10 mouse cellular contexts compared by ENCODE assay signal in the genomic region with DNA sequence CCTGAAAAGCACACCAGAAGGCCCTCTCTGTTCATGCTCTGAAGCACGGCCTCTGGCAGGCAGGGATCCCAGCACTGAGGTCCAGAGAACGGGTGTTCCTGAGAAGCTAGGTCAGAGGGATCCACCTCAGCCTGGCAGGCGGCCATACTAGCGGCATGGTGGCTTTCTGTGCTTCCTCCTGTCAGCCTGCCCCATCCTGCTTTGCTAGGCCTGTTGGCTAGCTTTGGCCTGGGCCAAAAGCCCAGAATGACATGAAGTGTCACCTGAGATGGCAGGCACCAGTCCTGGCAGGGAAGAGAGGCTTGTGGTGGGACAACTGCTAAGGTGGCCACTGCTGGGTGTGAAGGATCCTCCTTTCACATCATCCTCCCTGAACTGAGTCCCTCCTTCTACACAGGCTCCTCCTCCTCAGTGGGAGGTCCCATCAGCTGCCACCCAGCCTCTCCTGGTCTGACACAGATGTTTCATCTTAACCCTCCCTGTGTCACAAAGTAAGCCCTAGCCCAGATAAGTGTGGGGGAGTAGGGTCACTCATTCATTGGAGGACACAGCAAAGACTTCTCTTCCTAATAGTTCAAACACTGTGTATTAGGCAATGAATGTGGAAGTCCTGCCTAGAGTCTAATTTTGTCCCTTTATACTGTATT.
A peak's percentile ranks its signal among the peaks of the same experiment; 100 is the strongest.
DNase-seq lines count a peak whose midpoint lies in the region; ATAC-seq and TF ChIP-seq lines count a peak whose summit lies in the region.
"Had no signal": no experiment of that assay in that cellular context is flagged by ENCODE, and none has a peak within 500 bp of the region (broad histone marks: within the 10 kb centered on the region; RNA-seq: fewer than 3 reads in every experiment).

No protein-coding gene starts in this region.

- TF ChIP-seq CTCF in lung, postnatal 0 days (IDR thresholded peaks at IDR 0.05) = no peak
- TF ChIP-seq CTCF in hindbrain, postnatal 0 days (IDR thresholded peaks at IDR 0.05; ENCODE audit: low read depth) = no peak

- ATAC-seq in lung, postnatal 0 days = peak; percentile 55
- 0 out of 2 replicates have a peak, but pooled peaks have one; percentile 36 for ATAC-seq in heart, embryonic 12.5 days (ENCODE audit: insufficient number of reproducible peaks, low FRiP score)
- ATAC-seq in megakaryocyte-erythroid progenitor cell, adult 5-6 weeks (replicated peaks; ENCODE audit: low FRiP score, low TSS enrichment, poor library complexity, severe bottlenecking) = peak; percentile 99
- ATAC-seq in hindbrain, postnatal 0 days = no peak

- H3K27me3 ChIP-seq in lung, postnatal 0 days (replicated peaks; ENCODE audit: insufficient read depth, low read length) = peaks cover 3% of the 10 kb centered on the region; the same call in 1 of the 2 replicates
- H3K27me3 ChIP-seq in heart, embryonic 12.5 days (replicated peaks) = peaks cover 12% of the 10 kb centered on the region
- H3K27me3 ChIP-seq in hindbrain, postnatal 0 days (ENCODE audit: insufficient read depth, low read length) = 0 out of 2 replicates have a peak, but pooled peaks cover 4% of the 10 kb centered on the region

- H3K36me3 ChIP-seq in lung, postnatal 0 days (ENCODE audit: insufficient read depth, low read length) = no peaks in the 10 kb centered on the region
- H3K36me3 ChIP-seq in heart, embryonic 12.5 days = no peaks in the 10 kb centered on the region
- no peaks in the 10 kb centered on the region for H3K36me3 ChIP-seq in hindbrain, postnatal 0 days (ENCODE audit: insufficient read depth, low read length)
- H3K36me3 ChIP-seq: neural tube, embryonic 13.5 days had no signal

- TF ChIP-seq EP300 in lung, postnatal 0 days (IDR thresholded peaks at IDR 0.05) = no peak

- no peaks in the 10 kb centered on the region for H3K4me1 ChIP-seq in lung, postnatal 0 days (ENCODE audit: insufficient read depth, low read depth, low read length)
- peaks cover 20% of the 10 kb centered on the region for H3K4me1 ChIP-seq in heart, embryonic 12.5 days (replicated peaks)
- no peaks in the 10 kb centered on the region for H3K4me1 ChIP-seq in hindbrain, postnatal 0 days (ENCODE audit: insufficient read depth, low read length)
- H3K4me1 ChIP-seq: neural tube, embryonic 13.5 days had no signal

- no peaks in the 10 kb centered on the region for H3K9me3 ChIP-seq in lung, postnatal 0 days (ENCODE audit: low read length)
- H3K9me3 ChIP-seq in heart, embryonic 12.5 days (replicated peaks) = no peaks in the 10 kb centered on the region
- H3K9me3 ChIP-seq in hindbrain, postnatal 0 days (ENCODE audit: low read length) = no peaks in the 10 kb centered on the region
- H3K9me3 ChIP-seq: neural tube, embryonic 13.5 days had no signal

- no peak overlapping the region for H3K9ac ChIP-seq in lung, postnatal 0 days (replicated peaks; ENCODE audit: low read depth)
- no peak overlapping the region for H3K9ac ChIP-seq in heart, embryonic 12.5 days
- H3K9ac ChIP-seq in hindbrain, postnatal 0 days (replicated peaks; ENCODE audit: low read length) = no peak overlapping the region
- H3K9ac ChIP-seq: neural tube, embryonic 13.5 days had no signal

- no peak overlapping the region for H3K4me2 ChIP-seq in lung, postnatal 0 days (replicated peaks; ENCODE audit: low read depth, low read length)
- H3K4me2 ChIP-seq in heart, embryonic 12.5 days = no peak overlapping the region
- H3K4me2 ChIP-seq in hindbrain, postnatal 0 days (ENCODE audit: low read depth, low read length) = no peak overlapping the region
- H3K4me2 ChIP-seq: neural tube, embryonic 13.5 days had no signal

- 33% methylated on average over 2 of the region's 4 CpGs for WGBS in lung, postnatal 0 days
- WGBS in heart, embryonic 12.5 days = 65% methylated on average over 4 of the region's 4 CpGs
- 64% methylated on average over 4 of the region's 4 CpGs for WGBS in hindbrain, postnatal 0 days

- no peak overlapping the region for H3K27ac ChIP-seq in lung, postnatal 0 days (ENCODE audit: low read length)
- H3K27ac ChIP-seq in heart, embryonic 12.5 days (ENCODE audit: poor library complexity, severe bottlenecking) = no peak overlapping the region
- H3K27ac ChIP-seq in hindbrain, postnatal 0 days = no peak overlapping the region
- H3K27ac ChIP-seq: neural tube, embryonic 13.5 days had no signal

- H3K4me3 ChIP-seq in lung, postnatal 0 days (ENCODE audit: low read depth, low read length) = no peak overlapping the region
- H3K4me3 ChIP-seq in heart, embryonic 12.5 days = no peak overlapping the region
- no peak overlapping the region for H3K4me3 ChIP-seq in hindbrain, postnatal 0 days (ENCODE audit: low read length)
- H3K4me3 ChIP-seq: neural tube, embryonic 13.5 days had no signal

- DNase-seq in lung, postnatal 0 days (ENCODE audit: low spot score) = peak; percentile 34
- DNase-seq in lung, postnatal 14 days = no peak
- DNase-seq in cerebellum, postnatal 36 days = peak; percentile 85 to 86
- DNase-seq in hindbrain, postnatal 0 days (ENCODE audit: low spot score) = no peak
- DNase-seq in thymus, postnatal 25 days = no peak
- DNase-seq: layer of hippocampus, adult 9-11 months; right cerebral cortex, postnatal 25 days had no signal

Comparison
In these comparisons a context has a peak if more than half of its experiments do, and no peak if none do; other contexts are left out.
1. DNase-seq: peak in lung, postnatal 0 days (single experiment) and cerebellum, postnatal 36 days (2 of 2); none in lung, postnatal 14 days (single experiment), hindbrain, postnatal 0 days (single experiment) and thymus, postnatal 25 days (single experiment).